26 mouse cellular contexts compared by ENCODE assay signal in genomic region chr8:70823802-70824201, GRCm38 (mm10). TPM values are rescaled to one million over a fixed set of nuclear protein-coding genes. Genes with fewer than 3 reads are reported as not detected.
"Had no signal": no experiment of that assay in that cellular context is flagged by ENCODE, and none has a peak within 500 bp of the region (broad histone marks: within the 10 kb centered on the region; RNA-seq: fewer than 3 reads in every experiment).

No protein-coding gene starts in this region.

- H3K27me3 ChIP-seq: kidney, embryonic 15.5 days had no signal

- H3K9me3 ChIP-seq: kidney, embryonic 15.5 days; liver, embryonic 12.5 days had no signal

- DNase-seq: forebrain, postnatal 0 days; gastrocnemius, postnatal 14 days; gastrocnemius, postnatal 36 days; heart, adult 11 months; heart, adult 2 months; heart, postnatal 14 days; heart, postnatal 36 days; kidney, adult 11 months; kidney, adult 2 months; kidney, adult 9 months; kidney, postnatal 14 days; kidney, postnatal 36 days; liver had no signal

- H3K9ac ChIP-seq: forebrain, postnatal 0 days; heart, embryonic 13.5 days; heart, embryonic 15.5 days; hindbrain, embryonic 14.5 days; kidney, embryonic 15.5 days; liver, embryonic 12.5 days; liver, embryonic 14.5 days had no signal

- H3K36me3 ChIP-seq: heart, embryonic 13.5 days; heart, embryonic 15.5 days; kidney, embryonic 15.5 days; liver, embryonic 12.5 days had no signal

- H3K4me2 ChIP-seq: heart, embryonic 11.5 days; heart, embryonic 13.5 days; heart, embryonic 15.5 days; hindbrain, embryonic 14.5 days; kidney, embryonic 15.5 days; liver, embryonic 12.5 days had no signal

- H3K4me3 ChIP-seq: heart, adult 2 months; heart, embryonic 13.5 days; heart, embryonic 15.5 days; kidney, embryonic 15.5 days; left cerebral cortex, adult 2 months; liver, embryonic 12.5 days had no signal

- ATAC-seq: forebrain, postnatal 0 days; hindbrain, embryonic 16.5 days; intestine, embryonic 16.5 days; liver, embryonic 12.5 days had no signal

- H3K27ac ChIP-seq: heart, adult 2 months; heart, embryonic 13.5 days; heart, embryonic 15.5 days; hindbrain, embryonic 14.5 days; kidney, embryonic 15.5 days; kidney, postnatal 0 days; left cerebral cortex, adult 2 months; liver, embryonic 12.5 days; liver, embryonic 14.5 days had no signal

RNA-seq across cellular contexts. Expression of gene Il12rb1, which starts 15.6 kb away (rescaled TPM):
- total RNA-seq: heart, adult 2 months; heart, postnatal 36 days had no signal
- polyA plus RNA-seq: forebrain, postnatal 0 days; heart, embryonic 11.5 days; heart, embryonic 13.5 days; heart, postnatal 0 days; hindbrain, embryonic 14.5 days; limb, embryonic 11.5 days had no signal
